Mouse (Mus musculus) midbrain, embryonic 11.5 days (tissue): ENCODE results near the gene Hk2. TPM values are rescaled to one million over a fixed set of nuclear protein-coding genes. Genes with fewer than 3 reads are reported as not detected.

Source experiments
- ATAC-seq: fragments of 200-750 bp; cut with Nextera tagmentation; 2 replicates; pipeline ENCODE4 v1.8.0; 2017; ENCODE audit warnings: moderate TSS enrichment, moderate library complexity; ENCODE audit not compliant: low FRiP score
- DNase-seq: peaks from one replicate; pipeline ENCODE4 v3.0.0; 2015; ENCODE audit warnings: low spot score; ENCODE audit errors: missing footprints
- H3K27ac ChIP-seq: fragments of 300-500 bp; sonication (generic); 2 replicates; pipeline ENCODE4 v1.5.1; 2014; ENCODE audit warnings: low read depth, low read length
- H3K27me3 ChIP-seq: fragments of 300-500 bp; sonication (generic); 2 replicates; pipeline ENCODE4 v1.6.1; 2014; ENCODE audit warnings: mild to moderate bottlenecking, low read length, moderate library complexity, mixed read lengths; ENCODE audit not compliant: control insufficient read depth, insufficient read depth
- H3K36me3 ChIP-seq: fragments of 300-500 bp; sonication (generic); 2 replicates; pipeline ENCODE4 v1.6.1; 2014; ENCODE audit warnings: mild to moderate bottlenecking, low read length, moderate library complexity, mixed read lengths; ENCODE audit not compliant: control insufficient read depth, insufficient read depth
- H3K4me1 ChIP-seq: fragments of 300-500 bp; sonication (generic); 2 replicates; pipeline ENCODE4 v1.6.1; 2014; ENCODE audit warnings: low read length; ENCODE audit not compliant: control insufficient read depth, insufficient read depth
- H3K4me2 ChIP-seq: fragments of 300-500 bp; sonication (generic); 2 replicates; pipeline ENCODE4 v1.6.1; 2014; ENCODE audit warnings: mild to moderate bottlenecking, moderate library complexity
- H3K4me3 ChIP-seq: fragments of 300-500 bp; sonication (generic); 2 replicates; pipeline ENCODE4 v1.5.1; 2014; ENCODE audit warnings: low read depth, low read length
- H3K9ac ChIP-seq: fragments of 300-500 bp; sonication (generic); 2 replicates; pipeline ENCODE4 v1.6.1; 2014; ENCODE audit warnings: low read length
- H3K9me3 ChIP-seq: fragments of 300-500 bp; sonication (generic); 2 replicates; pipeline ENCODE4 v1.6.1; 2016; ENCODE audit warnings: low read length; ENCODE audit not compliant: control insufficient read depth
- WGBS: fragments of 180-500 bp; shearing (Covaris S2); extraction: QIAGEN DNeasy Blood & Tissue Kit; methylation state at CpG from one replicate; pipeline ENCODE4 v1.1.7; 2014; 5-methylcytosine and 5-hydroxymethylcytosine counted together
- polyA plus RNA-seq: library from polyadenylated mRNA; unstranded; fragments of >200 nt; fragmentation: Nextera tagmentation; extraction: Ambion mirVana; gene quantifications from 2 replicates; pipeline ENCODE4 v1.2.1, GENCODE M21; 2014

Gene Hk2
- 16.3 and 16.8 TPM in 2 replicates for polyA plus RNA-seq

DNA sequence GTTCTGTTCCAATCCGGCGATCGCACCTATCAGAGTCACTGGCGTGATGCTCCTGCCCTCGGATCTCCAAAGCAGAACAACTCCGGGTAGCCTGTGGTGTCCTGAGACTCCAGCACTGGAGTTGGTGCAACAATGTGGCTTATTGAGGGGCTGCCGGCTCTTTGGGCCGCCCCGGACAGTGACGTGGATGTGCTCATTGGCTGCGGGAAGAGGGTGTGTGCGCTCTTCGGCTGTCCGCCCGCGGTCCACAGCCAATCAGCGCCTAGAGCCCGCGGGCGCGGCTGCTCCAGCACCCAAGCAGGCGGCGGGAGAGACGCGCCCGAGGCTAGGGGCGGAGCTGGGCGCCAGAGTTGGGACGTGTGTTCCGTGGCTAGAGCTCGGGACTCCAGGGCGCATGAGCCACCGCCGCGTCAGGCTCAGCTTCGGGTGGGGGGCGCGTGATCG is at the start of gene Hk2:
Gene Hk2, minus strand, starts transcription at position 134 of the 444 bp plus-strand sequence.
- Histone ChIP-seq H3K4me2 (peak within 1 kb of the TSS; percentile 93), H3K9ac (peak within 1 kb of the TSS; percentile 64), H3K4me1 (peaks cover 9% of the 10 kb centered on the region; the same call in 1 of the 2 replicates), H3K27me3 (peaks cover 5% of the 10 kb centered on the region; the same call in 1 of the 2 replicates), H3K27ac (peak within 1 kb of the TSS; percentile 44; the same call in 1 of the 2 replicates), H3K4me3 (peak within 1 kb of the TSS; percentile 50), H3K36me3 (no peaks in the 10 kb centered on the region), H3K9me3 (no peaks in the 10 kb centered on the region)
- DNase-seq: peak; percentile 96
- ATAC-seq: peak; percentile 97
- under 1% methylated on average over 39 of the region's 39 CpGs for WGBS

DNA sequence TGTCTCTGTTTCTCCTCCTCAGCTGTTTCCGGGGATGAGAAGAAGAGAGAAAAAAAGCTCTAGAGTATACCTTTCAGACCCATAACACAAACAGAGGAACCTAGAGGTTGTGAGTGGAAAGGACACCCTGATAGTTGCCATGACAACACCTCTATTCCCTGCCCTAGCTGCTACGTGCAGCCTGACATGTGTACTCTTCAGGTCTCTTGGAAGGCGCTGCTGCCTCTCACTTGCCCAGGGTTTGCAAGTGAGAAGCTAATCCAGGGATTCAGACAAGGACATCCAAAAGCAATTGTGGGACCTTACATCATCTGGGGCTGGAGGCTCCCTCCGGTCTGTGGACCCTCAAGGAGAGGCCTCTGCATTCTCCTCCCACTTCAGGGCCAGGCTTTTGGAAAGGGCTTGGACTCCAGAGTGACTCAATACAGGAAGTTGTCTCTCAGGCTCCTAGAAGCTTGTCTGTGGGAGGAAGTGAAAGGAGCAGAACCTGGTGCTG is 47.6 kb upstream of the Hk2 start:
- DNase-seq (no peak), ATAC-seq (no peak)
- H3K4me3 ChIP-seq: no peak overlapping the region
- H3K27me3 ChIP-seq: no peaks in the 10 kb centered on the region
- H3K4me2 ChIP-seq: no peak overlapping the region
- no peaks in the 10 kb centered on the region for H3K4me1 ChIP-seq
- H3K9me3 ChIP-seq: no peaks in the 10 kb centered on the region
- H3K27ac ChIP-seq: no peak overlapping the region
- no peaks in the 10 kb centered on the region for H3K36me3 ChIP-seq
- H3K9ac ChIP-seq: no peak overlapping the region
- 53% methylated on average over 4 of the region's 4 CpGs for WGBS

DNA sequence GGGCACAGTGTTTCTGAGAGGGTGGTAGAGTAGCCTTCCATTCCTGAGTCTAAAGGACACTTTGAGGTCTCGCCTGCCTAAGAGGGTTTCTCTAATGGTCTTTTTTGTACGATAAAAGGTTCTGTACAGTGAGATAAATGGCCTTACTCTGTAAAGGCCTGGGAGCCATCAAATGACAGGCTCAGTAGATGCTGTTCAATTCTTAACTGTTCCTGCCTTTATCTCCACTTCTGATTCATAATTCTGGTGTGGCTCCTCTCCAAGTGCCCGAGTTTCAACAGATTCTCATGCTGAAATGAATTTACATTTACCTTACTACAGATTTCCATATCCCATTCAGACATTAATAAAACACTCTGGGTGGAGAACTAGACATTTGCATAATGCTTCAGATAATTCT is 46.5 kb upstream of the Hk2 start:
- H3K4me3 ChIP-seq: no peak overlapping the region
- no peaks in the 10 kb centered on the region for H3K4me1 ChIP-seq
- WGBS: 76% methylated on average over 3 of the region's 3 CpGs
- no peaks in the 10 kb centered on the region for H3K27me3 ChIP-seq
- no peaks in the 10 kb centered on the region for H3K9me3 ChIP-seq
- H3K4me2 ChIP-seq: no peak overlapping the region
- no peak for DNase-seq
- no peaks in the 10 kb centered on the region for H3K36me3 ChIP-seq
- no peak overlapping the region for H3K27ac ChIP-seq
- ATAC-seq: no peak
- H3K9ac ChIP-seq: no peak overlapping the region

DNA sequence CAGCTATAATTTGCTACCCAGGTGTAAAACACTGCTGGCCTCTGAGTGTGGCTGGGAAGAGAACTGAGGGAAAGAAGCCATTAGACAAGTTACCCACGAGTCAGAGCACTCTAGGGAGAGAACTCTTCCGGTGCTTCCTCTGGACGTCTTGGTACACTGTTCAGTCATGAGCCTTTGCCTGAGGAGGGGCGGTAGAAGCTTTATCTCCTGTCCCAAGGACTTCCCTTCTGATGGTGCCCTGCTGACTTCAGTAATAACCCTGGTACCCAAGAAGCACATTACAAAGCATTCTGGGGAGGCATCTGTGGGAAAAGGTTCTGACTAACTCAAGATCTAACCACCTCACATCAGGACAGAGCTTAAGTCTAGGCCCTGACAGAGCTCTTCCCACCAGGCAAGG is 40.6 kb upstream of the Hk2 start:
- Histone ChIP-seq H3K4me3 (no peak overlapping the region), H3K4me1 (no peaks in the 10 kb centered on the region), H3K36me3 (no peaks in the 10 kb centered on the region), H3K27ac (no peak overlapping the region), H3K4me2 (no peak overlapping the region), H3K27me3 (no peaks in the 10 kb centered on the region), H3K9me3 (no peaks in the 10 kb centered on the region), H3K9ac (no peak overlapping the region)
- 72% methylated on average over 4 of the region's 4 CpGs for whole genome bisulfite sequencing
- ATAC-seq: no peak
- no peak for DNase-seq

DNA sequence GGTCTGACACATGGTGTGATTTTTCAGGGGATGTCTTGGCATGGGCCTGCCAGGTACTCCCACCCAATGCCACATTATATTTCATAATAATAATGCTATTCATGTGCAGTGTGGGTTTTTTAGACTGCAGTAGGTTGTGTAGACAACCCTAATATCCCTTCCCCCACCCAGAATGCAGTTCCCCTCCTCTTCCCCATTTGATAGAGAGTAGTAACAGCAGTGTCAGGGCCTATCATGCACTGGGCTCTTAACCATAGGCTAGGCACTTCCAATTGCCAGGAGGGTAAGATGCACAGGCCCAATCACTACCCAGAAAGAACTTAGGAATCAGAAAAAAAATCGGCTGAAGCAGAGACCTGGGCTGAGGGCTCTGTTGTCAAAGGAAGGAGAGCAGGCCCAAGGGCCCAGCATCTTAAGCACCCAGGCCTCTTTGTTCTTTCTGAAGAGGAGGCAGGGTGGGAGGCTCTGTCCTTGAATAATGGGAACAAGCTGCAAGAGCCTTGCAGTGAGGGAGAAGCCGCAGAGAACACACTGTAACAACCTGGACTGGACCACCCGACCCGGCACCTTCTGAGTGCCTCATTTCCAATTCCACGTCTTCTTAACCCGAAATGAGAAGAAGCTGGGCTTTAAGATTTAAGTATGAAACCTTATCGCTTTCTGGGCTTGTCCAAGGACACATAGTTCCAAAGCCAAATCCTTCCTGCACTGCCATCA is 33.9 kb upstream of the Hk2 start:
- H3K9ac ChIP-seq: no peak overlapping the region
- no peak for ATAC-seq
- H3K9me3 ChIP-seq: no peaks in the 10 kb centered on the region
- no peak overlapping the region for H3K4me3 ChIP-seq
- DNase-seq: no peak
- no peak overlapping the region for H3K4me2 ChIP-seq
- WGBS: 83% methylated on average over 7 of the region's 7 CpGs
- no peak overlapping the region for H3K27ac ChIP-seq
- no peaks in the 10 kb centered on the region for H3K27me3 ChIP-seq
- no peaks in the 10 kb centered on the region for H3K36me3 ChIP-seq
- H3K4me1 ChIP-seq: no peaks in the 10 kb centered on the region

DNA sequence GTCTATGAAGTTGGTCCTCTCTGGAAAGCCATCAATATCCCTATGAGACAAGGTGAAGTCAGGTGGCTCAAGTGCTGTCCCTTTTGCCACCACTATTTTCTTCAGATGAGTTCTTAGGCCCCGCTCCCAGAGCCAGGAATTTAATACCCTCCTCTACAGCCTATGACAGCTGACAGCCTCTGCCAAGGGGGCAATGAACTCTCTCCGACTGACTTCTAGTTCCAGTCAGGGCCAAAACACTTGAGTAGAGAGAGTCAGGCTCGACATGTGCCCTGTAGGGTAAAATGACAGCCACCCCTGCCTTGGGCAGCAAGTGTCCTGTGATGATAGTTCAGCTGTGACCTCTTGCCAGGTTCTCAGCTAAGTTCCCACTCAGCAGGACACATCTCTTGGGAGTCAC is 32.7 kb upstream of the Hk2 start:
- no peaks in the 10 kb centered on the region for H3K4me1 ChIP-seq
- H3K27ac ChIP-seq: no peak overlapping the region
- ATAC-seq (no peak), DNase-seq (no peak)
- H3K9me3 ChIP-seq: no peaks in the 10 kb centered on the region
- H3K4me2 ChIP-seq: no peak overlapping the region
- H3K9ac ChIP-seq: no peak overlapping the region
- no peak overlapping the region for H3K4me3 ChIP-seq
- 74% methylated on average over 3 of the region's 3 CpGs for WGBS
- no peaks in the 10 kb centered on the region for H3K36me3 ChIP-seq
- H3K27me3 ChIP-seq: no peaks in the 10 kb centered on the region

DNA sequence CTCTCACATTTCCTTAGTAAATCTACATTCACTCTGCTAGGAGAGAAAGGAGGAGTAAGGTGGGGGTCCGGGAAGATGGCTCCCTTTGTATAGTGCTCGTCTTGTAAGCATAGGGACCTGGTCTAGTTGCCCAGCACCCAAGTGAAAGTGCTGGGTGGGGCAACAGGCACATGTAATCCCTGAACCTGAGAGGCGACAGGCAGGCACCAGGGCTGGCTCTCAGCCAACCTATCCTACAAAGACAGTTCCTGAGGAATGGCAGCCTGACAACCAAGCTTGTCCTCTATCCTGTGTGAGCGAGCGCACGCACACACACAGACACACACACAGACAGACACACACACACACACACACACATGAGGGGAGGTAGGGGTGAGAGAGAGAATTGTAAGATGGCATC is 32.2 kb upstream of the Hk2 start:
- Histone ChIP-seq H3K4me2 (no peak overlapping the region), H3K4me3 (no peak overlapping the region), H3K27me3 (no peaks in the 10 kb centered on the region), H3K9ac (no peak overlapping the region), H3K27ac (no peak overlapping the region), H3K9me3 (no peaks in the 10 kb centered on the region), H3K36me3 (no peaks in the 10 kb centered on the region), H3K4me1 (no peaks in the 10 kb centered on the region)
- ATAC-seq: no peak
- 82% methylated on average over 6 of the region's 6 CpGs for WGBS
- no peak for DNase-seq

DNA sequence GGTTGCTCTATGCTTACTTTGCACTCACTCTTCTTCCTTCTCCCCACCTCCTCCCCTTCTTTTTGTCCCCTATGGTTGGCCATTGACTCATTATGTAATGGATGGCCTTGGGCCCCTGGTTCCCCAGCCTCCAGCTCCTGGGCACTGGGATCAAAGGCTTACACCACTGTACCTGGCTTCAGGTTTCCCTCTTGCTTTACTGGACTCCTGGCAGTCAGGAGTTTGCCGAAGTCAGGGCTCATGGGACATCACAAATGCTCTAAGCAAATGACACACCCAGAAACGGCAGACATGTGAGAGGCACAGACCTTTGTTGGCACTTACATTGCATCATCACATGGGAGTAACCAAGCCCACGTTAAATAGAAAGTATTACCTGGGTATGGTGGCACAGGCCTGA is 31.6 kb upstream of the Hk2 start:
- Histone ChIP-seq H3K9ac (no peak overlapping the region), H3K27ac (no peak overlapping the region), H3K27me3 (no peaks in the 10 kb centered on the region), H3K4me2 (no peak overlapping the region), H3K4me3 (no peak overlapping the region), H3K9me3 (no peaks in the 10 kb centered on the region), H3K4me1 (no peaks in the 10 kb centered on the region), H3K36me3 (no peaks in the 10 kb centered on the region)
- ATAC-seq (no peak), DNase-seq (no peak)
- 75% methylated on average over 3 of the region's 3 CpGs for whole genome bisulfite sequencing

DNA sequence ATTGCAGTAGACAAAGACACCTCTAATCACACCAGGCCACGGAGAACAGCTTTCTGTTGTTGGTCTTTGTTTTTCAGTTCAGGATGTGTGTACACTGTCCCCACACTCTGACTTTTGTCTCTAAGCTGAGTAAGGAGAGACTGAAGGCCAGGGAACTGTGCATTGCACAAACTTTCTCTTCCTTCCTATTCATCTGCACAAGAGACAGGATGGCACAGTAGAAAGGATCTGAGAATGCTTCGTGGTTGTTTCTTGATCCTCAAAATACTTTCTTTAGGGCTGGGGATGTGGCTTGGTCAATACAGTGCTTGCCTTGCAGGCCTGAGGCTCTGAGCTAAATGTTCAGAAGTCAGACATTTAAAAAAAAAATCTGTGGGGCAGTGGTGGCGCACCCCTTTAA is 30.7 kb upstream of the Hk2 start:
- Histone ChIP-seq H3K4me3 (no peak overlapping the region), H3K9me3 (no peaks in the 10 kb centered on the region), H3K4me1 (no peaks in the 10 kb centered on the region), H3K27me3 (no peaks in the 10 kb centered on the region), H3K36me3 (no peaks in the 10 kb centered on the region), H3K9ac (no peak overlapping the region), H3K27ac (no peak overlapping the region), H3K4me2 (no peak overlapping the region)
- ATAC-seq (no peak), DNase-seq (no peak)
- WGBS: 77% methylated on average over 3 of the region's 3 CpGs
